Mouse (Mus musculus) adrenal gland (tissue): ENCODE measurements around the gene Bad.

Experiments used
- intact Hi-C: fragments of 180-260 bp; cut with DNase I; formaldehyde crosslinking; loops from one replicate; pipeline ENCODE4 v1.15.1; 2025

The Bad gene

DNA sequence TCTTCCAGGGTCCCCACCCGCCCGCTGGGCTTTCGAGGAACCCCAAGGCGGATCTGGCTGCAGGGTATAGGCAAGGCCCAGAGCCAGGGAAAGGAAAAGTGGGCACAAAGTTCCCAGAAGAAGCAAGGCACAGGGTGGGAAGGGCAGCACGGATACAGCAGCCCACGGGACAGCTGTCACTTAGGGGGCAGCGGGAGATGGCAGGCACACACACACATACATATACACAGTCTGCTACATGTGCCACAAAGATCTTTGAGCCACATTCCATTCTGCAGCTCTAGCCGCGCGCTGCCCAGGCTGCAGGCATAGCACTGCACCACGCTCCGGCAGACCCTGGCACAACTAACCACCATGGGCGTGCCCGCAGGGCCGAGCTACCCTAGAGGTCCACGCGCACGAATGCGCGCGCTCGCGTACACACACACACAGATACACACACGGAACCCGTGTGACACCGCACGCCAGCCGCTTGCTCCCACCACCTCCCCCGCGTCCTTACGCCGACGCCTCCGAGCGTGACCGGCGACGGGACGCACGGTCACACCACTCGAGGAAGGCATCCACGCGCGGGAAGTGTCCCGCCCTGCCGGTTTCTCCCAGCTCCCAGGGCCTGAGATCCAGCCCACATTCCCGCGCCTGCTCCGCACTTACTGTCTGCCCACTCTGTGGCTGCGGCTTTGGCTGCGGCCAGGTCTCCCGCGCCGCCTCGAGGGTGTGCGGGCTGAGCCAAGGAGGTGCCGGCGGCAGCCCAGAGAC is 8.0 kb upstream of the Bad start:
- intact Hi-C loops, result no loop called here

- intact Hi-C loops, result no loop called here
These were observed 7.3 kb upstream of the Bad start, which contains the start of gene Kcnk4 for GRCm38 (mm10) chr19:6934195-6934977. Gene Kcnk4, minus strand, starts transcription at chr19:6934515.

DNA sequence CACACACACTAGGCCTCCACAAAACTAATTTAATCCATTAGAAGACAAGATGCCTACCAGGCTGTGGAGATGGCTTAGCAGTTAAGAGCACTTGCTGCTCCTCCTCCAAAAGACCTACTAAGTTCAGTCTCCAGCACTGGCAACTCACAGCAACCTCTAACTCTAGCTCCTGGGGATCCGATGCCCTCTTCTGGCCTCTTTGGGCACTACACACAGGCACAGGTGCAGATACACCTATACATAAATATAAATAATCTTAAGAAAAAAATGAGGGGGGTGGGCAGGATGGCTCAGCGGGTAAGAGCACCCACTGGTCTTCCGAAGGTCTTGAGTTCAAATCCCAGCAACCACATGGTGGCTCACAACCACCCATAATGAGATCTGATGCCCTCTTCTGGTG is 5.4 kb upstream of the Bad start:
- intact Hi-C loops, result no loop called here

- intact Hi-C loops, result no loop called here
These were observed 3.9 kb upstream of the Bad start for GRCm38 (mm10) chr19:6937541-6938465.

GRCm38 (mm10) chr19:6939106-6940002 is 2.3 kb upstream of the Bad start:
- intact Hi-C loops, result loop anchor here (5.0 kb wide), 1 partner anchor 38 kb away; the partner anchor contains the start of gene Plcb3

DNA sequence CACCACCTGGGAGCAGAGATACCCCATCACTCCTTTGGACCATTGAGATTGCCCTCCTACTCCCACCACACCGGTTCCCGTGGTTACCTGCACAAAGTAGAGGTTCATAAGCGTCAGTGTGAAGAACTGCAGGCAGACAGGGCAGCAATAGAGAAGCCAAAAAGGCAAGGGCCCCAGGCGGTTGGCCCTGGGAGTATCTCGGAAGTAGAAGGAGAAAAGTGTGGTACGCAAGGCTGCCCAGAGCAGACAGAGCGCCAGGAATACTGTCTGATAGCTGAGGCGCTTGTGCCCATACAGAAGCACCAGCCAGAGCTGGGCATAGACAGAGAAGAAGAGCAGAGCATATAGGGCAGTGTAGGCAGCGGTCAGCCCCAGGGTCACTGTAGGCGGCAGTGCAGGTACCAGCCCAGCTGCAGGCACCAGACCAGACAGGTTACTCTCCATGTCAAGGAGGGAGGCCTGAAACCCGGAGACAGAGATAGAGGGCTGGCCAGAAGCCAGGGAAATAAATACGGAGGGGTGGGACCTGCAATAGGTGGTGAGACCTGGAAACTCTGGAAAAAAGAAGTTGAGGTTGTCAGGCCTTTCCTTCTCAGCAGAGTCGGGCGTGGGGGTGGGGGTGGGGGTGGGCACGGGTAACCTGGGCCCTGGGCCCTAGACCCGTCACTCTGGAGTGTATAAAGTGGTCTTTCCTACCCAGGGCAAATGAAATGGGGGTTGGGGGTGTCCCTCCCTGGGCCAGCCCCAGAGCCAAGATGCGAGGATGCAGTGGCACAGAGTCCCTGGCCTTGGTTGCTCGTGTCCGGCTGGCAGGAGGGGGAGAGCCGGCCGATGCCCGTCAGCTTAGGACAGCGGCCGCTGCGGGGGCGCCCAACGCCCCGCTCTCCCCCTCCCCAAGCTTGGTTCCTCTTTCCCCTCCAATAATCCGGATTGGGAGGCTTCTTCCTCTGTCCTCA is 987 bp upstream of the Bad start:
- intact Hi-C loops, result loop anchor here (5.0 kb wide), 1 partner anchor 37 kb away; the partner anchor contains the start of gene Plcb3

DNA sequence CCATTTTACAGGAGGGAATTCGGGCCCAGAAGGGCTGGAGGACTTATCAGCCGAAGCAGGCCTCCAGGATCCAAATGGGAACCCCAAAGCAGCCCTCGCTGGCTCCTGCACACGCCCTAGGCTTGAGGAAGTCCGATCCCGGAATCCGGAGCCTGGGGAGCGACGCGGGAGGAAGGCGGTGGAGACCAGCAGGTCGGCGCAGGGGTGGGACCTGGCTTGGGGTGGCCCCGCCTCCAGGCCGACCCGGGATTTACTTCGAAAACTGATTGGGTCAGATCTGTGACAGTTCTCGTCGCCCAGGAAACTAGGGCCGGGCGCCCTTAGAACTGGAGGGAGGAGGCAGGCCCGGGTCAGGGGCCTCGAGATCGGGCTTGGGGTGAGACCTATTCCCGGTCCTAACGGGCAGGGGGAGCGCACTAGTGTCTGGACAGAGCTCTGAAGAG is 609 bp downstream of the Bad start, which contains the start of gene Gpr137:
Gene Gpr137 (minus strand): TSS at position 232 of the 443 bp plus-strand sequence.
- intact Hi-C loops, result loop anchor here (5.0 kb wide), 1 partner anchor 35 kb away; the partner anchor contains the start of gene Plcb3

DNA sequence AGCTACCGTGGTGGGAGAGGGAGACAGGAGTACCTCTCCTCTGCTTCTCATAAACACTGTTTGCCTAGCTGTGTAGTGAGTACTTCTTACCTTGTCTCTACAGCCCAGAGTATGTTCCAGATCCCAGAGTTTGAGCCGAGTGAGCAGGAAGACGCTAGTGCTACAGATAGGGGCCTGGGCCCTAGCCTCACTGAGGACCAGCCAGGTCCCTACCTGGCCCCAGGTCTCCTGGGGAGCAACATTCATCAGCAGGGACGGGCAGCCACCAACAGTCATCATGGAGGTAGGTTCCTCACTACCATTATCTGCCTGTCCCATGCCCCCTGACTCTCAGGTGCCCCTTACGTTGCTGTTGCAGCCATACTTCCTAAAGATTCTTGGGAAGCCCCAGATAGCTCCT is 1.1 kb downstream of the Bad start:
- intact Hi-C loops, result loop anchor here (5.0 kb wide), 1 partner anchor 35 kb away; the partner anchor contains the start of gene Plcb3

DNA sequence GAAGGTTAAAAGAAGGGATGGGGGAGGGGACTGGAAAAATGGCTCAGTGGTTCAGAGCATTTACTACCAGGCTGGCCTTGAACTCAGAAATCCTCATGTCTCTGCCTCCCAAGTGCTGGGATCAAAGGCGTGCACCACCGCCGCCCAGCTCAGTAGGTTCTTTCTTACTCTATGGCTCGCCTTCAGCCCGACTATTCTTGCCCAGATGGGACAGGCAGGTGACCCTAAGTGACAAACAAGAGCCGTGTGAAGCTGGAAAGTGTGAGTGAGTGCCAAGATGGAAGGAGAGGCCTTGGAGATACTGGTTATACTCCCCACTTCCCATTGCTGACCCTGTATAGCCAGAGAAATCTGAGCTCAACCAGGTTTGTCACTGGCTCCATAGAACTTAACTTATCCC is 2.0 kb downstream of the Bad start:
- intact Hi-C loops, result loop anchor here (5.0 kb wide), 1 partner anchor 34 kb away; the partner anchor contains the start of gene Plcb3

- intact Hi-C loops, result no loop called here
These were observed 6.1 kb downstream of the Bad start for GRCm38 (mm10) chr19:6947742-6948141.

- intact Hi-C loops, result no loop called here
These were observed 6.5 kb downstream of the Bad start for GRCm38 (mm10) chr19:6948186-6948585.

GRCm38 (mm10) chr19:6949532-6949931 is 7.9 kb downstream of the Bad start:
- intact Hi-C loops, result no loop called here

GRCm38 (mm10) chr19:6949951-6950350 is 8.3 kb downstream of the Bad start:
- intact Hi-C loops, result no loop called here

DNA sequence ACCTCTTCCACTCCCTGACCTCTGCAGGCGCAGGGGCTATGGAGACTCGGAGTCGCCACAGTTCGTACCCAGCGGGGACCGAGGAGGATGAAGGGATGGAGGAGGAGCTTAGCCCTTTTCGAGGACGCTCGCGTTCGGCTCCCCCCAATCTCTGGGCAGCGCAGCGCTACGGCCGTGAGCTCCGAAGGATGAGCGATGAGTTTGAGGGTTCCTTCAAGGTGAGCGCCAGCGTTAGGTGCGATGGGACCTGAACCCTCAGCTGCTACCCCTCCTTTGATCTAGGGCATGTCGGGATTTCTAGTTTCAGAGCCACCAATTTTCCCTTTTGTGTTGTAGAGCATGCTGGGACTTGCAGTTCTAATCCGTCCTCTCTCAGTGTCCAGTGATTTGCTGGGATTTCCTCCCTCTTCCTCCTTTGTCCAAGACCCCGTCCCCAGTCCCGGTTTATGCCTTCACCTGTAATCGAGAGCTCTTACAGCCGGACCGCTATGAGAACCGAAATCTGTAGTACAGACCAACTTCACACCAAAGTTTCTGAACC is 9.0 kb downstream of the Bad start:
- intact Hi-C loops, result no loop called here

DNA sequence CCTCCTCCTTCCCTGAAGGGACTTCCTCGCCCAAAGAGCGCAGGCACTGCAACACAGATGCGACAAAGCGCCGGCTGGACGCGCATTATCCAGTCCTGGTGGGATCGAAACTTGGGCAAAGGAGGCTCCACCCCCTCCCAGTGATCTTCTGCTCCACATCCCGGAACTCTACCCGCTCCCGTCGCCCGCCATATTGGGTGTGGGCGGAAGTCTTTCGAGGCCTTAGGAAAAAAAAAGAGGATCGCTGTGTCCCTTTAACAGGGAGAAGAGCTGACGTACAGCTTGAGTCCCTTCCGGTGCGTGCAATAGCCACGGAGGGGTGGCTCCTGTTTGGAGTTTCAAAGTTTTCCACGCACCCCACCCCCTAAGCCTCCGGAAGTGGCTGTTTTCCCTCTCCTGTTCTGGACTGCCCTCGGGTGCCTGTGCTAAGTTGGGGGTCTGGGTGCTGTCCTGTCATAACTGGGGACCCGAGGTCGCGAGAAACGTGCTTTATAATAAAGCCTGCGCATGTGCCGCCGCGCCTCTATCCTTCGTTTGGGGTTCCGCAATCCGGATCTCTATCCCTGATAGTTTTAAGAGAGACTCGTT is 9.8 kb downstream of the Bad start:
- intact Hi-C loops, result no loop called here

GRCm38 (mm10) chr19:6951994-6952711 is 10.5 kb downstream of the Bad start:
- intact Hi-C loops, result no loop called here

DNA sequence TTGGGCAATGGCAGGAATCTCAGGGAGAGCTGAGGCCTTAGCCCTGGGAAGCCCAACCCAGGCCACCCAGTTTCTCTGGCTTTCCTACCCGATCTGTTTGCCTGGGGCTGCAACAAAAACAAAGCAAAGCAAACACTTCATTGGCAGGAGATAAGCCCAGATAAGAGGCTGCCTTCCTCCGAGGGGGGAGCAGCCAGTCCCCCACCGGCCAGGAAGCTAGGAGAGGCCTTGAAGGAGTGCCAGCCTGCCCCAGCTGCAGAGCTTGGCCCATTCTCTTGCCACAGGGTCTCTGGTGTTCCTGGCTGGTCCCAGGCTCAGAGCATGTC is 11.0 kb downstream of the Bad start:
- intact Hi-C loops, result no loop called here

DNA sequence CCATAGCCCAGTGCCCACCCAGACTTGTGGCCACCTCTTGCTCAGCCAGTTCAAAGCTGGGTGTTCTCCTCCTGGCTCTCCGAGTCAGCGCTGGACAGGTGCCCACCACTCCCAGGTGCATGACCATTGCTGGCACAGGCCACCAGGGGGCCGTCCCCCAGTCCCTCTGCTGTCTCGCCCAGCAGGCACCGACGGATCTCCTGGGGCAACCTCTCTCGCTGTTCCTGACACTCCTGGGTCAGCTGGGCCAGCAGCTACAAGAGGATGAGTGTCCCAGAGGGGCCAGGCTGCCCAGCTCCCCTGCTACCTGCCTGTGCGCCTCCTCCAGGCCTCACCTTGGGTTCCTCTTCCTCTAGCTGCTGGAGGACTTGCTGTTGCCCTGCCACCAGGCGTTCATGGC is 12.4 kb downstream of the Bad start:
- intact Hi-C loops, result no loop called here
